Mouse (Mus musculus) left cerebral cortex, adult 11 months (tissue): ENCODE data around the gene Palm2.
A peak's percentile ranks its signal among the peaks of the same experiment; 100 is the strongest.
"Not testable (repeated sequence)": the region's sequence is repeated elsewhere in the genome, so short reads cannot be mapped to it uniquely, and the experiment has no call there.

ENCODE experiments used
- DNase-seq: peaks from one replicate; pipeline ENCODE4 v3.0.0; 2022; ENCODE audit warnings: low spot score

The Palm2 gene

GRCm38 (mm10) chr4:57433941-57434704, at the start of gene Palm2:
TSS of gene Palm2 (plus strand) at chr4:57434247.
- DNase-seq: peak; percentile 60

GRCm38 (mm10) chr4:57384355-57384754, 49.7 kb upstream of the Palm2 start:
- DNase-seq: no peak

DNA sequence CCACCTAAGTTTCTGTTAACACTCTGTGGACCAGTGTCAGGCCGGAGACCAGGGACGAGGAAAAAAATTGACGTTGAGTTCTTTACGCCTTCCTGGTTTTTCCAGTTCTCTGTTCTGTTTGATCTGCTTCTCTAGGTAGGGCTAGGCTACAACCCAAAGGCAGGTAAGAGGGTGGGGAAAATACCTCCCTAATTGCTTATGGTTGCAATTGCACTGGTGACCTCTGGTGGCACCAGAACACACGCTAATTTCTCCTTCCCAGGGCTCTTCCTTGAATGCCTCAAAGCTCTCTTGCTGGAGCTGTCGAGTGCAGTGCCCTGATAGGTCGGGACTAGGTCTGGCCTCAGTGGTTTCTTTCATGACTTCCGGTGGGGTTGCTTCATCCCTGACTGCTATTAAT, 42.9 kb upstream of the Palm2 start:
- no peak for DNase-seq

GRCm38 (mm10) chr4:57396414-57396813, 37.6 kb upstream of the Palm2 start:
- no peak for DNase-seq

DNA sequence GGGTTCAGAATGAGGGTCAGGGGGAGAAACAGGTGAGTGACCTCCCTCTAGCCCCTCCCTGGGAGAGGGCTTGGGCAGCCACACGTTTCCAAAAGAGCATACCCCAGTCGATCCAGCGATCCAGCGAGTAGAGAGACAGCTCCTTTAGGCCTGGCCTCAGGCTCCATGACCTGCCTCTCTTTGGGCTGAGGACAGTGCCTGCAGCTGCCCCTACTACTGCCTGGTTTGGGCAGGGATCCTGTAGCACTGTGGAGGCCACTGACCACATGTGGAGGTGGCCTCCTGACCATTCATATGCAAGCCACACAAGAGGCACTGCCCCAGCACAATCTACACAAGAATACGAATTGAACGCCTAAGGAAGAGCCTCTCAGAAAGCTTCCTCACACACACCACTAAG, 21.7 kb upstream of the Palm2 start:
- not testable (repeated sequence) for DNase-seq

- no peak for DNase-seq
These were observed 21.0 kb upstream of the Palm2 start for GRCm38 (mm10) chr4:57413016-57413415.

GRCm38 (mm10) chr4:57413670-57414069, 20.4 kb upstream of the Palm2 start:
- DNase-seq: not testable (repeated sequence)

GRCm38 (mm10) chr4:57424011-57424410, 10.0 kb upstream of the Palm2 start:
- no peak for DNase-seq

DNA sequence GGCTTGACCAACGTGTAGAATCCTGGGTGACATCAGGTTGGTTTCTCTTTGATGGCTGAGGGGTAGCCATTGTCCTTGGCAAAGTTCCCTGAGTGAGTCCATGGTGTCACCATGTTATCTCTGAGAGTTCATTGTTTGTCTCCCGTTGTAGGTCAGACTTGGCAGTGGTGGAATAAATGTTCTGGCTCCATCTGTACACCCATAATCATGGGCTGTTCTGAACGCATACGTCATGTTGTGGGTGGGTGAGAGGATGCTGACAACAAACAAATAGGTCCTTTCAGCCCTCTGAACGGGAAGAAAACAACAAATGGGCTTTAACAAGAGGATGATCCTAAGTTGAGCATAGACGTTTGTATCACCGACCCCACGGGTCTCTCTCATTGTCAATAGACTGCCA, 5.7 kb upstream of the Palm2 start:
- no peak for DNase-seq

GRCm38 (mm10) chr4:57434705-57435360, 786 bp downstream of the Palm2 start:
- DNase-seq: no peak

GRCm38 (mm10) chr4:57436286-57436685, 2.2 kb downstream of the Palm2 start:
- DNase-seq: no peak

DNA sequence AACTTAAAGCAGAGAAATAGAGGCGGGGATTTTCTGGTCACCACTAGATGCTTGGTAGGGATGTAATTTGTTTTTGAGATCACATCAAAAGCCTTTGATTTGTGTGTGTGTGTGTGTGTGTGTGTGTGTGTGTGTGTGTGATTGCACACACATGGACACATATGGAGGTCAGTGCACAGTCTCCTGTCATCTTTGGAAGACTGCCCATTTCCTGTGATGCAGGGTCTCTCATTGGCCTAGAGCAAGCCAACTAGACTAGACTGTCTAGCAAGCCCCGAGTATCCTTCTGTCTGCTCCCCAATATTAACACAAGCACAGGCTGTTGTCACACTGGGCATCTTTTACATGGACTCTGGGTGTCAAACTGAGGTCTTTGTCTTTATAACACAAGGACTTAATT, 12.0 kb downstream of the Palm2 start:
- DNase-seq: no peak

- no peak for DNase-seq
These were observed 12.9 kb downstream of the Palm2 start for GRCm38 (mm10) chr4:57446854-57447444.

- DNase-seq: no peak
These were observed 17.8 kb downstream of the Palm2 start for GRCm38 (mm10) chr4:57451896-57452295.

GRCm38 (mm10) chr4:57452661-57453060, 18.6 kb downstream of the Palm2 start:
- no peak for DNase-seq

DNA sequence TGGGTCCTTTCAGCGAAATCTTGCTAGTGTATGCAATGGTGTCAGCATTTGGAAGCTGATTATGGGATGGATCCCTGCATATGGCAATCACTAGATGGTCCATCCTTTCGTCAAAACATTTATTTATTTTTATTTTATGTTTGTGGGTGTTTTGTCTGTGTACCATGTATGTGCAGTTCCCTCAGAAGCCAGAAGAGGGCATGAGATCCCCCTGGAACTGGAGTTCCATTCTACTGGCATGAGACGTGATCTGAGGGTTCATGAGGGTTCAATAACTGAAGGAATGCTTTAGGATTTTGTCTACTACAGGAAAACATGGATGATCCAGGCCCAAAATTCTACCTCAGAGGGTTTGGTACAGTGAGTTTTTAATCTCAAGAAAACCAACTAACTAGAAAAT, 28.3 kb downstream of the Palm2 start:
- no peak for DNase-seq

GRCm38 (mm10) chr4:57482435-57482834, 48.4 kb downstream of the Palm2 start:
- DNase-seq: no peak

GRCm38 (mm10) chr4:57486392-57486791, 52.3 kb downstream of the Palm2 start:
- DNase-seq: no peak

DNA sequence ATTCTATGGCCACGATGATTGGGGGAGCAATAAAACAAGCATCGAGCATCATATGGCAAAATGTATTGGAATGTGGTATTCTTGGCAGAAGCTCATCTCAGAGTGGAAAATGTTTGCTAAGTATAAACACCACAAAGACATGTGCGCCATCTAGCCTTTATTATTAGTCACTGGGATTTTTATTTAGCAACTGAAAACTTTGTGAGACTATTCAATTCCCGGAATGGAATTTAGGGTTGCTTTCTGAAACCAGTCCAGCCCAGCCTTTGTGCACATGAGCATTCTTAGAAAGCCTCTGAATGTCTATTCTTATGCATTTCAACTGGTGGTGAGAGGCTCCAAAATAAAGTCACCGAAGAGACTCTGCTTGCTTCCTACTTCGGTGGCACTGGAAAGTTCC, 55.8 kb downstream of the Palm2 start:
- no peak for DNase-seq

GRCm38 (mm10) chr4:57504792-57505191, 70.7 kb downstream of the Palm2 start:
- DNase-seq: no peak

DNA sequence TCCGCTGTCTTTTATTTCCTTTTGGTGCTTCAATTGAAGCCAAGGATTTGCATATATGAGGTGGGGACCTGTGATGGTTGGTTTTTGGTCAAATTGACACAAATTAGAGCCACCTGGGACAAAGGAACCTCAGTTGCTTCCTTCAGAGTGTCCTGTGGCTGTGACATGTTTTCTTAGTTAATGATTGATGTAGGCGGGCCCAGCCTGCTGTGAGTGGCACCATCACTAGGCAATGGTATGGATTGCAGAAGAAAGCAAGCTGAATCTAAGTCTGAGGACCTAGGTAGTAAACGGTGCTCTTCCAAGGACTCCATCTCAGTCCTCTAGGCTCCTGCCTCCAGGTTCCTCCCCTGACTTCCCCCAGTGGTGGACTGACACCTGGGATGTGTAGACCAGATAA, 76.5 kb downstream of the Palm2 start:
- DNase-seq: no peak

GRCm38 (mm10) chr4:57511734-57512133, 77.7 kb downstream of the Palm2 start:
- DNase-seq: no peak

DNA sequence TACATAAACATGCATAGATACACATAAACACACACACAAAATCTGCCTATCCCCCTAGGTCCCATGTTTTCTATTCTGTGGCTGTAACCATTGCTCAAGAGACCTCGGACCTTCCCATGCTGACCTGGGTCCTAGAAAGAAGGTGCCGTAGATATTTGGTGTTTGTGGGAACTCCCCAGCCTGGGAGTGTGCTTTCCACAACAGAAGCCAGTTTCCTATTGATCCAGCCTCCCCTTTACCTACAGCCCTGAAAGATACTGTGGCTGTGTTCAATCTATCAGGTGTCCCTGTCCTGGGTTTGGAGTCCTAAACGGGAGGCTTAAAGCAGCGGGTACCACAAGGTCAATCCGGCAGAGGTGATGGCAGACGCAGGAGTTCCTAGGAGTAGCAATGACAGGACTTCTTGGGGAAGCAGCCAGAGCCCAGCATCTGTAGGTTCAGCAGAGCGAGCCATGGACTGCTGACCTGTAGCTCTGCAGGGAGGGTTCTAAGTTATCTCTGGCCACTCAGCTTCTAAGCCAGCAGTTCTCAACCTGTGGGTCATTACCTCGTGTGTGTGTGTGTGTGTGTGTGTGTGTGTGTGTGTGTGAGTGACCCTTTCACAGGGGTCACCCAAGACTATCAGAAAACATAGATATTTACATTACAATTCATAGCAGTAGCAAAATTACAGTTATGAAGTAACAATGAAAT, 79.3 kb downstream of the Palm2 start:
- no peak for DNase-seq
